Mouse (Mus musculus): ENCODE data around the gene Tnfsf12. TPM values are rescaled to one million over a fixed set of nuclear protein-coding genes. Genes with fewer than 3 reads are reported as not detected.

Gene Tnfsf12
- polyA plus RNA-seq, 1 experiment from 2014 or later, result 2.6 TPM

MicroRNAs within 50 kb of the gene (microRNA counts, 519-probe panel; counts per million panel counts)
- microRNA mmu-miR-1934, result not detected

Small RNAs within 50 kb of the gene (microRNA-seq; reads per million reads assigned to microRNA genes)
- 5.2 reads per million, percentile 11 among the genes with 10 or more reads in this experiment for gene Mir1934

Other genes with a start within 250 kb of the Tnfsf12 start
- gene Dnah2, start 146.7 kb downstream of the Tnfsf12 start, polyA plus RNA-seq (2014; fragmentation: Nextera tagmentation; extraction: Ambion mirVana), result 0.87 and 1.4 TPM in 2 replicates
- 12.9 and 14.4 TPM in 2 replicates for gene Efnb3, start 135.6 kb downstream of the Tnfsf12 start, polyA plus RNA-seq (2014; fragmentation: Nextera tagmentation; extraction: Ambion mirVana)
- 45.7 and 46.9 TPM in 2 replicates for gene Wrap53, start 115.6 kb downstream of the Tnfsf12 start, polyA plus RNA-seq (2014; fragmentation: Nextera tagmentation; extraction: Ambion mirVana)
- 250 and 254 TPM in 2 replicates for gene Trp53, start 115.5 kb downstream of the Tnfsf12 start, polyA plus RNA-seq (2014; fragmentation: Nextera tagmentation; extraction: Ambion mirVana)
- 4.5 and 4.9 TPM in 2 replicates for gene Atp1b2, start 89.9 kb downstream of the Tnfsf12 start, polyA plus RNA-seq (2014; fragmentation: Nextera tagmentation; extraction: Ambion mirVana)
- not detected in 2 replicates for gene Shbg, start 77.9 kb downstream of the Tnfsf12 start, polyA plus RNA-seq (2014; fragmentation: Nextera tagmentation; extraction: Ambion mirVana)
- gene Sat2, start 73.8 kb downstream of the Tnfsf12 start, polyA plus RNA-seq (2014; fragmentation: Nextera tagmentation; extraction: Ambion mirVana), result 14.7 and 16.2 TPM in 2 replicates
- 35.8 and 37.5 TPM in 2 replicates for gene Fxr2, start 62.9 kb downstream of the Tnfsf12 start, polyA plus RNA-seq (2014; fragmentation: Nextera tagmentation; extraction: Ambion mirVana)
- gene Sox15, start 40.5 kb downstream of the Tnfsf12 start, polyA plus RNA-seq (2014; fragmentation: Nextera tagmentation; extraction: Ambion mirVana), result 0.17 TPM in 1 of 2 replicates, not detected in the other
- gene Mpdu1, start 33.2 kb downstream of the Tnfsf12 start, polyA plus RNA-seq (2014; fragmentation: Nextera tagmentation; extraction: Ambion mirVana), result 21.0 and 41.0 TPM in 2 replicates
- 3.4 and 4.5 TPM in 2 replicates for gene Cd68, start 29.7 kb downstream of the Tnfsf12 start, polyA plus RNA-seq (2014; fragmentation: Nextera tagmentation; extraction: Ambion mirVana)
- 759 and 892 TPM in 2 replicates for gene Eif4a1, start 23.4 kb downstream of the Tnfsf12 start, polyA plus RNA-seq (2014; fragmentation: Nextera tagmentation; extraction: Ambion mirVana)
- 125 and 127 TPM in 2 replicates for gene Senp3, start 13.8 kb downstream of the Tnfsf12 start, polyA plus RNA-seq (2014; fragmentation: Nextera tagmentation; extraction: Ambion mirVana)
- gene Tnfsf13, start 10.1 kb downstream of the Tnfsf12 start, polyA plus RNA-seq (2014; fragmentation: Nextera tagmentation; extraction: Ambion mirVana), result not detected in 2 replicates
- gene Tnfsfm13, start 249 bp upstream of the Tnfsf12 start, polyA plus RNA-seq (2014; fragmentation: Nextera tagmentation; extraction: Ambion mirVana), result 1.1 and 1.3 TPM in 2 replicates
- 64.0 and 78.3 TPM in 2 replicates for gene Polr2a, start 62.8 kb upstream of the Tnfsf12 start, polyA plus RNA-seq (2014; fragmentation: Nextera tagmentation; extraction: Ambion mirVana)
- 0.09 TPM in 1 of 2 replicates, not detected in the other for gene Slc35g3, start 66.1 kb upstream of the Tnfsf12 start, polyA plus RNA-seq (2014; fragmentation: Nextera tagmentation; extraction: Ambion mirVana)
- gene Zbtb4, start 70.1 kb upstream of the Tnfsf12 start, polyA plus RNA-seq (2014; fragmentation: Nextera tagmentation; extraction: Ambion mirVana), result 0.96 and 1.1 TPM in 2 replicates
- 4.3 and 4.4 TPM in 2 replicates for gene Chrnb1, start 100.1 kb upstream of the Tnfsf12 start, polyA plus RNA-seq (2014; fragmentation: Nextera tagmentation; extraction: Ambion mirVana)
- 0.36 and 0.67 TPM in 2 replicates for gene Fgf11, start 106.0 kb upstream of the Tnfsf12 start, polyA plus RNA-seq (2014; fragmentation: Nextera tagmentation; extraction: Ambion mirVana)
- 1.8 and 2.0 TPM in 2 replicates for gene Tmem102, start 109.8 kb upstream of the Tnfsf12 start, polyA plus RNA-seq (2014; fragmentation: Nextera tagmentation; extraction: Ambion mirVana)
- gene Gm39566, start 119.4 kb upstream of the Tnfsf12 start, polyA plus RNA-seq (2014; fragmentation: Nextera tagmentation; extraction: Ambion mirVana), result not detected in 2 replicates
- not detected in 2 replicates for gene Spem2, start 122.6 kb upstream of the Tnfsf12 start, polyA plus RNA-seq (2014; fragmentation: Nextera tagmentation; extraction: Ambion mirVana)
- gene Spem1, start 126.3 kb upstream of the Tnfsf12 start, polyA plus RNA-seq (2014; fragmentation: Nextera tagmentation; extraction: Ambion mirVana), result 0.15 and 0.18 TPM in 2 replicates
- gene Nlgn2, start 141.9 kb upstream of the Tnfsf12 start, polyA plus RNA-seq (2014; fragmentation: Nextera tagmentation; extraction: Ambion mirVana), result 5.8 and 6.2 TPM in 2 replicates
- gene Tmem256, start 142.7 kb upstream of the Tnfsf12 start, polyA plus RNA-seq (2014; fragmentation: Nextera tagmentation; extraction: Ambion mirVana), result 285 and 304 TPM in 2 replicates
- gene Plscr3, start 150.5 kb upstream of the Tnfsf12 start, polyA plus RNA-seq (2014; fragmentation: Nextera tagmentation; extraction: Ambion mirVana), result 115 TPM in 2 replicates
- 0.89 and 1.2 TPM in 2 replicates for gene Tnk1, start 162.9 kb upstream of the Tnfsf12 start, polyA plus RNA-seq (2014; fragmentation: Nextera tagmentation; extraction: Ambion mirVana)
- not detected in 2 replicates for gene Tmem95, start 182.2 kb upstream of the Tnfsf12 start, polyA plus RNA-seq (2014; fragmentation: Nextera tagmentation; extraction: Ambion mirVana)
- 3.7 and 4.3 TPM in 2 replicates for gene Kctd11, start 185.6 kb upstream of the Tnfsf12 start, polyA plus RNA-seq (2014; fragmentation: Nextera tagmentation; extraction: Ambion mirVana)
- 0.72 and 0.78 TPM in 2 replicates for gene Acap1, start 199.7 kb upstream of the Tnfsf12 start, polyA plus RNA-seq (2014; fragmentation: Nextera tagmentation; extraction: Ambion mirVana)
- gene 2810408A11Rik, start 205.1 kb upstream of the Tnfsf12 start, polyA plus RNA-seq (2014; fragmentation: Nextera tagmentation; extraction: Ambion mirVana), result 24.8 and 26.5 TPM in 2 replicates
- 15.3 and 15.5 TPM in 2 replicates for gene Neurl4, start 205.2 kb upstream of the Tnfsf12 start, polyA plus RNA-seq (2014; fragmentation: Nextera tagmentation; extraction: Ambion mirVana)
- gene Gps2, start 218.0 kb upstream of the Tnfsf12 start, polyA plus RNA-seq (2014; fragmentation: Nextera tagmentation; extraction: Ambion mirVana), result 90.8 and 94.0 TPM in 2 replicates
- 2,284 and 2,370 TPM in 2 replicates for gene Eif5a, start 226.1 kb upstream of the Tnfsf12 start, polyA plus RNA-seq (2014; fragmentation: Nextera tagmentation; extraction: Ambion mirVana)
- 11.2 and 11.3 TPM in 2 replicates for gene Ybx2, start 239.9 kb upstream of the Tnfsf12 start, polyA plus RNA-seq (2014; fragmentation: Nextera tagmentation; extraction: Ambion mirVana)